Mouse (Mus musculus) lung, postnatal 4 days (tissue): Measurements from ENCODE around the gene Cd200.
A peak's percentile ranks its signal among the peaks of the same experiment; 100 is the strongest.
"Not testable (repeated sequence)": the region's sequence is repeated elsewhere in the genome, so short reads cannot be mapped to it uniquely, and the experiment has no call there.

ENCODE experiments used
- DNase-seq, 2 experiments: peaks; one replicate each; pipeline ENCODE4 v3.0.0; 2021

Gene Cd200

GRCm38 (mm10) chr16:45377332-45377731 lies 31.5 kb downstream of the Cd200 start:
- DNase-seq: no peak

- no peak for DNase-seq
Observed at GRCm38 (mm10) chr16:45376812-45377211, 32.0 kb downstream of the Cd200 start.

- DNase-seq: no peak
Observed at GRCm38 (mm10) chr16:45376294-45376693, 32.6 kb downstream of the Cd200 start.

- no peak for DNase-seq
Observed at GRCm38 (mm10) chr16:45375506-45376225, 33.2 kb downstream of the Cd200 start.

GRCm38 (mm10) chr16:45374074-45374473 lies 34.8 kb downstream of the Cd200 start:
- DNase-seq: no peak

GRCm38 (mm10) chr16:45371076-45371475 lies 37.8 kb downstream of the Cd200 start:
- DNase-seq: no peak

- DNase-seq: no peak
Observed at GRCm38 (mm10) chr16:45369285-45369965, 39.4 kb downstream of the Cd200 start.

GRCm38 (mm10) chr16:45366111-45366510 lies 42.7 kb downstream of the Cd200 start:
- DNase-seq: no peak

- DNase-seq: no peak
Observed at GRCm38 (mm10) chr16:45365353-45365752, 43.5 kb downstream of the Cd200 start.

GRCm38 (mm10) chr16:45364627-45365026 lies 44.2 kb downstream of the Cd200 start:
- DNase-seq: no peak

GRCm38 (mm10) chr16:45363480-45364045 lies 45.3 kb downstream of the Cd200 start:
- DNase-seq: no peak

GRCm38 (mm10) chr16:45361450-45361849 lies 47.4 kb downstream of the Cd200 start:
- DNase-seq: no peak

- not testable (repeated sequence) for DNase-seq
Observed at GRCm38 (mm10) chr16:45358441-45358840, 50.4 kb downstream of the Cd200 start.

- no peak for DNase-seq
Observed at GRCm38 (mm10) chr16:45357134-45357533, 51.7 kb downstream of the Cd200 start.

GRCm38 (mm10) chr16:45352875-45353274 lies 56.0 kb downstream of the Cd200 start:
- DNase-seq: no peak

GRCm38 (mm10) chr16:45350767-45351166 lies 58.1 kb downstream of the Cd200 start:
- no peak for DNase-seq

- DNase-seq: peak in 1 of 2 experiments; percentile 35
Observed at GRCm38 (mm10) chr16:45349523-45350298, 59.1 kb downstream of the Cd200 start.

- not testable (repeated sequence) for DNase-seq
Observed at GRCm38 (mm10) chr16:45348238-45348637, 60.6 kb downstream of the Cd200 start.

- DNase-seq: no peak
Observed at GRCm38 (mm10) chr16:45346930-45347387, 61.9 kb downstream of the Cd200 start.

- DNase-seq: no peak
Observed at GRCm38 (mm10) chr16:45346367-45346766, 62.5 kb downstream of the Cd200 start.

GRCm38 (mm10) chr16:45344879-45345278 lies 64.0 kb downstream of the Cd200 start:
- peak in 1 of 2 experiments; percentile 38 for DNase-seq

- DNase-seq: no peak
Observed at GRCm38 (mm10) chr16:45336478-45336877, 72.4 kb downstream of the Cd200 start.

GRCm38 (mm10) chr16:45334891-45335290 lies 74.0 kb downstream of the Cd200 start:
- DNase-seq: no peak
